Mouse (Mus musculus): ENCODE measurements around the gene Zic1.

GRCm38 (mm10) chr9:91353551-91354433, 11.8 kb downstream of the Zic1 start:
- TF ChIP-seq POLR2A (IDR thresholded peaks at IDR 0.05; ENCODE audit: control insufficient read depth, extremely low read depth, insufficient read depth, low read length, poor library complexity) (no peak), CTCF (IDR thresholded peaks at IDR 0.05; ENCODE audit: borderline replicate concordance, control insufficient read depth, extremely low read depth, insufficient read depth, low read length, poor library complexity) (no peak)
